Mouse (Mus musculus) small intestine, adult 2 months (tissue): Measurements from ENCODE around the gene Cdt1. TPM values are rescaled to one million over a fixed set of nuclear protein-coding genes. Genes with fewer than 3 reads are reported as not detected.
A peak's percentile ranks its signal among the peaks of the same experiment; 100 is the strongest.

ENCODE experiments used
- H3K27ac ChIP-seq: fragments of 200-500 bp; 2 replicates; pipeline ENCODE4 v1.5.1; 2012; ENCODE audit warnings: low read depth, low read length, control low read depth, inconsistent platforms; ENCODE audit not compliant: insufficient read depth
- H3K27me3 ChIP-seq: fragments of 200-500 bp; 2 replicates; pipeline ENCODE4 v1.6.1; 2012; ENCODE audit warnings: mild to moderate bottlenecking, moderate library complexity, low read length, inconsistent platforms; ENCODE audit not compliant: control insufficient read depth, insufficient read depth
- H3K36me3 ChIP-seq: fragments of 200-500 bp; 2 replicates; pipeline ENCODE4 v1.6.1; 2012; ENCODE audit warnings: mild to moderate bottlenecking, low read length, control low read depth, inconsistent platforms; ENCODE audit not compliant: control insufficient read depth, insufficient read depth
- H3K4me1 ChIP-seq: fragments of 200-500 bp; 2 replicates; pipeline ENCODE4 v1.6.1; 2012; ENCODE audit warnings: low read length, inconsistent platforms, mixed read lengths; ENCODE audit not compliant: control insufficient read depth, insufficient read depth, insufficient read length
- H3K4me3 ChIP-seq: fragments of 200-500 bp; 2 replicates; pipeline ENCODE4 v1.5.1; 2012; ENCODE audit warnings: low read depth, mild to moderate bottlenecking, control low read depth, inconsistent platforms, low read length, moderate library complexity
- CTCF ChIP-seq: fragments of 200-500 bp; IDR thresholded peaks from 2 replicates; pipeline ENCODE4 v1.5.1; 2012; ENCODE audit warnings: low read depth, mild to moderate bottlenecking, control low read depth, inconsistent platforms, low read length, moderate library complexity, mixed read lengths; ENCODE audit not compliant: insufficient replicate concordance, insufficient read length; ENCODE audit errors: extremely low read depth
- POLR2A ChIP-seq: fragments of 200-500 bp; IDR thresholded peaks from 2 replicates; pipeline ENCODE4 v1.6.1; 2012; ENCODE audit warnings: low read depth, mild to moderate bottlenecking, control low read depth, inconsistent platforms, low read length, moderate library complexity
- WGBS: fragments of 180-500 bp; shearing (Covaris S2); methylation state at CpG from one replicate; pipeline ENCODE4 v1.1.7; 2018; 5-methylcytosine and 5-hydroxymethylcytosine counted together
- polyA plus RNA-seq: library from polyadenylated mRNA; depleted of rRNA; stranded (reverse); fragments of >200 nt; gene quantifications from 2 replicates; pipeline ENCODE4 v1.2.3, GENCODE M21; 2012

Gene Cdt1
- polyA plus RNA-seq, 1 experiment = 64.8 TPM

GRCm38 (mm10) chr8:122557248-122558038 is 10.4 kb upstream of the Cdt1 start:
- Histone ChIP-seq H3K36me3 (no peaks in the 10 kb centered on the region), H3K27me3 (no peaks in the 10 kb centered on the region), H3K4me3 (no peak overlapping the region), H3K4me1 (no peaks in the 10 kb centered on the region; the same call in none of the 2 replicates), H3K27ac (peak overlapping the region; percentile 73; the same call in 1 of the 2 replicates)
- 70% methylated on average over 10 of the region's 10 CpGs for WGBS
- TF ChIP-seq POLR2A (no peak), CTCF (no peak)

- TF ChIP-seq POLR2A = no peak
- no peak for TF ChIP-seq CTCF
- Histone ChIP-seq H3K27ac (no peak overlapping the region), H3K36me3 (no peaks in the 10 kb centered on the region), H3K4me1 (no peaks in the 10 kb centered on the region; the same call in none of the 2 replicates), H3K4me3 (no peak overlapping the region), H3K27me3 (no peaks in the 10 kb centered on the region)
- 39% methylated on average over 12 of the region's 12 CpGs for WGBS
These were observed 9.0 kb upstream of the Cdt1 start for GRCm38 (mm10) chr8:122558671-122559349.

- 53% methylated on average over 5 of the region's 5 CpGs for whole genome bisulfite sequencing
- Histone ChIP-seq H3K27ac (no peak overlapping the region), H3K4me1 (no peaks in the 10 kb centered on the region; the same call in none of the 2 replicates), H3K4me3 (no peak overlapping the region), H3K27me3 (no peaks in the 10 kb centered on the region), H3K36me3 (no peaks in the 10 kb centered on the region)
- TF ChIP-seq POLR2A (no peak), CTCF (no peak)
These were observed 6.6 kb upstream of the Cdt1 start for GRCm38 (mm10) chr8:122561199-122561598.

GRCm38 (mm10) chr8:122564363-122565352 is 3.2 kb upstream of the Cdt1 start:
- Histone ChIP-seq H3K36me3 (no peaks in the 10 kb centered on the region), H3K4me1 (peaks cover 14% of the 10 kb centered on the region), H3K27me3 (no peaks in the 10 kb centered on the region), H3K27ac (peak overlapping the region; percentile 54), H3K4me3 (peak overlapping the region; percentile 15; the same call in 1 of the 2 replicates)
- 64% methylated on average over 25 of the region's 25 CpGs for WGBS
- TF ChIP-seq CTCF (no peak), POLR2A (no peak)

GRCm38 (mm10) chr8:122566766-122567165 is 1.0 kb upstream of the Cdt1 start:
- Histone ChIP-seq H3K4me1 (peaks cover 16% of the 10 kb centered on the region), H3K27me3 (no peaks in the 10 kb centered on the region), H3K27ac (peak overlapping the region; percentile 75), H3K36me3 (peaks cover 12% of the 10 kb centered on the region), H3K4me3 (peak overlapping the region; percentile 88)
- TF ChIP-seq CTCF = no peak
- TF ChIP-seq POLR2A = no peak
- WGBS = 8% methylated on average over 6 of the region's 6 CpGs

GRCm38 (mm10) chr8:122568109-122568504 is 292 bp downstream of the Cdt1 start:
- under 1% methylated on average over 34 of the region's 34 CpGs for WGBS
- no peak for TF ChIP-seq CTCF
- no peak for TF ChIP-seq POLR2A
- Histone ChIP-seq H3K27me3 (no peaks in the 10 kb centered on the region), H3K36me3 (peaks cover 20% of the 10 kb centered on the region), H3K27ac (peak overlapping the region; percentile 65), H3K4me1 (peaks cover 24% of the 10 kb centered on the region), H3K4me3 (peak overlapping the region; percentile 88)

GRCm38 (mm10) chr8:122568881-122569309 is 1.1 kb downstream of the Cdt1 start:
- H3K27ac ChIP-seq = no peak overlapping the region
- WGBS = 23% methylated on average over 10 of the region's 10 CpGs

More at GRCm38 (mm10) chr8:122568881-122569309, 1.1 kb downstream of the Cdt1 start:
- Histone ChIP-seq H3K36me3 (peaks cover 20% of the 10 kb centered on the region), H3K27me3 (no peaks in the 10 kb centered on the region), H3K4me1 (peaks cover 30% of the 10 kb centered on the region), H3K4me3 (peak overlapping the region; percentile 47)
- TF ChIP-seq CTCF (no peak), POLR2A (no peak)
